Mouse (Mus musculus): ENCODE data around the gene Lpgat1. TPM values are rescaled to one million over a fixed set of nuclear protein-coding genes. Genes with fewer than 3 reads are reported as not detected.

Lpgat1 gene
- polyA plus RNA-seq, 1 experiment from 2014 or later: 65.6 TPM

DNA sequence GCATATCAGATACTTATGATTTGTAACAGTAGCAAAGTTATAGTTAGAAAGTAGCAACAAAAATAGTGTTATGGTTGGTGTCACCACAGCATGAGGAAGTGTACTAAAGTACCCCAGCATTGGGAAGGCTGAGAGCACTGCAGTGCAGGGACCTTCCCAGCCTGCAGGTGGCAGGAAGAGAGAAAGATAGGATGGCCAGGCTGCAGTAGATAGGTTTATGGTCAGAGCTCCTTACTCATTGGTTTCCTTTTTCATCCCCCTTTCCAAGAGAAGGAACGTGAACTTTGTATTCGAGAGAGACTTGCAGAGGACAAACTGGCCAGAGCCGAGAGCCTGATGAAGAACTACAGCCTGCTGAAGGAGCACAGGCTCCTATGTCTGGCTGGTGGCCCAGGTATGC, 111.5 kb downstream of the Lpgat1 start:
- no peaks in the 10 kb centered on the region for H3K9me3 ChIP-seq (ENCODE audit: control insufficient read depth, low read length)
- no peak overlapping the region for H3K4me3 ChIP-seq (ENCODE audit: control insufficient read depth in 1 of 2, insufficient read depth in 1 of 2, low read depth in 1 of 2, low read length in 2 of 2)
- no peak overlapping the region for H3K4me2 ChIP-seq (ENCODE audit: low read length)
- no peaks in the 10 kb centered on the region for H3K27me3 ChIP-seq (ENCODE audit: control insufficient read depth, insufficient read depth, low read length)
- H3K36me3 ChIP-seq (ENCODE audit: control insufficient read depth, insufficient read depth, low read length): peaks cover 84% of the 10 kb centered on the region
- H3K27ac ChIP-seq (replicated peaks in 1 of 2; ENCODE audit: control insufficient read depth in 1 of 2, insufficient read depth in 1 of 2, low read depth in 2 of 2, low read length in 2 of 2): no peak overlapping the region
- H3K4me1 ChIP-seq (ENCODE audit: control insufficient read depth in 2 of 2, insufficient read depth in 2 of 2, low read length in 2 of 2): no peaks in the 10 kb centered on the region
- H3K9ac ChIP-seq (ENCODE audit: low read length): no peak overlapping the region
- 80% methylated on average over 3 of the region's 3 CpGs for WGBS
- no peak for ATAC-seq (ENCODE audit: insufficient number of reproducible peaks, insufficient read depth, low FRiP score, low read depth)

DNA sequence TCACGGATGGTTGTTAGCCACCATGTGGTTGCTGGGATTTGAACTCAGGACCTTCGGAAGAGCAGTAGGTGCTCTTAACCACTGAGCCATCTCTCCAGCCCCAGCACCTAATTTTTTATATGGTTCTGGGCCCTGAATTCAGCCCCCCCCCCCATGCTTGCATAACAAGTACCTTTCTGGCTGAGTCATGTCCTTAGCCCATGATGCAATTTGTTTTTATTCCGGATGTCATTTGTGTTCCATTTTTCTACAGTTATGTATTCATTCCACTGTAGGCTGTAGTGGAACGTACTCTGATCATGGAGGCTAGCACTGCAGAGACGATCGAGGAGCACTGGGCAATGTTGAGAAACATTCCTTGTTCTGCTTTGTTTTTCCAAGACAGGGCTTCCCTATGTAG, 115.8 kb downstream of the Lpgat1 start:
- H3K4me1 ChIP-seq (ENCODE audit: control insufficient read depth in 2 of 2, insufficient read depth in 2 of 2, low read length in 2 of 2): no peaks in the 10 kb centered on the region
- no peak overlapping the region for H3K27ac ChIP-seq (replicated peaks in 1 of 2; ENCODE audit: control insufficient read depth in 1 of 2, insufficient read depth in 1 of 2, low read depth in 2 of 2, low read length in 2 of 2)
- no peaks in the 10 kb centered on the region for H3K27me3 ChIP-seq (ENCODE audit: control insufficient read depth, insufficient read depth, low read length)
- peaks cover 42% of the 10 kb centered on the region for H3K36me3 ChIP-seq (ENCODE audit: control insufficient read depth, insufficient read depth, low read length)
- H3K4me3 ChIP-seq (ENCODE audit: control insufficient read depth in 1 of 2, insufficient read depth in 1 of 2, low read depth in 1 of 2, low read length in 2 of 2): no peak overlapping the region
- no peaks in the 10 kb centered on the region for H3K9me3 ChIP-seq (ENCODE audit: control insufficient read depth, low read length)
- H3K4me2 ChIP-seq (ENCODE audit: low read length): no peak overlapping the region
- 94% methylated on average over 6 of the region's 6 CpGs for WGBS
- no peak for ATAC-seq (ENCODE audit: insufficient number of reproducible peaks, insufficient read depth, low FRiP score, low read depth)
- H3K9ac ChIP-seq (ENCODE audit: low read length): no peak overlapping the region

Other genes starting within 250 kb of the Lpgat1 start
- gene Dtl, start 142.3 kb upstream of the Lpgat1 start, polyA plus RNA-seq (2014; fragmentation: Nextera tagmentation; extraction: Ambion mirVana): 27.2 and 30.4 TPM in 2 replicates
- gene Ints7, start 142.2 kb upstream of the Lpgat1 start, polyA plus RNA-seq (2014; fragmentation: Nextera tagmentation; extraction: Ambion mirVana): 36.4 and 38.2 TPM in 2 replicates
- gene Nek2, start 103.6 kb downstream of the Lpgat1 start, polyA plus RNA-seq (2014; fragmentation: Nextera tagmentation; extraction: Ambion mirVana): 28.7 and 30.9 TPM in 2 replicates
- gene Slc30a1, start 188.9 kb downstream of the Lpgat1 start, polyA plus RNA-seq (2014; fragmentation: Nextera tagmentation; extraction: Ambion mirVana): 3.1 and 3.6 TPM in 2 replicates

Data from heart, embryonic 14.5 days (tissue).